Comparison of ENCODE assay signal across 20 mouse cellular contexts in genomic region chr2:147409323-147409722, GRCm38 (mm10). TPM values are rescaled to one million over a fixed set of nuclear protein-coding genes. Genes with fewer than 3 reads are reported as not detected.
"Had no signal": no experiment of that assay in that cellular context is flagged by ENCODE, and none has a peak within 500 bp of the region (broad histone marks: within the 10 kb centered on the region; RNA-seq: fewer than 3 reads in every experiment).

No protein-coding gene starts in this region.

- H3K36me3 ChIP-seq: limb, embryonic 12.5 days; liver, embryonic 13.5 days; midbrain, embryonic 12.5 days; stomach, embryonic 15.5 days had no signal

- H3K4me3 ChIP-seq: limb, embryonic 12.5 days; liver, embryonic 13.5 days; megakaryocyte, embryonic 14.5 days; midbrain, embryonic 12.5 days; stomach, embryonic 15.5 days had no signal

- ATAC-seq: intestine, postnatal 0 days; liver, postnatal 0 days had no signal

- DNase-seq: kidney, adult 9 months; kidney, postnatal 10 days; kidney, postnatal 4 days; liver; liver, embryonic 13.5 days; liver, postnatal 0 days; lung, postnatal 10 days; right cerebral cortex, postnatal 14 days; thymus, postnatal 36 days had no signal

- H3K4me1 ChIP-seq: limb, embryonic 12.5 days; liver, embryonic 13.5 days; megakaryocyte, embryonic 14.5 days; midbrain, embryonic 12.5 days; stomach, embryonic 15.5 days had no signal

- H3K27ac ChIP-seq: limb, embryonic 12.5 days; liver, embryonic 13.5 days; macrophage; midbrain, embryonic 12.5 days; stomach, embryonic 15.5 days had no signal

- H3K9me3 ChIP-seq: limb, embryonic 12.5 days; liver, embryonic 13.5 days; megakaryocyte, embryonic 14.5 days; midbrain, embryonic 12.5 days; stomach, embryonic 15.5 days had no signal

- H3K4me2 ChIP-seq: limb, embryonic 12.5 days; liver, embryonic 13.5 days; midbrain, embryonic 12.5 days; stomach, embryonic 15.5 days had no signal

- H3K27me3 ChIP-seq: limb, embryonic 12.5 days; liver, embryonic 13.5 days; megakaryocyte, embryonic 14.5 days; midbrain, embryonic 12.5 days; stomach, embryonic 15.5 days had no signal

- H3K9ac ChIP-seq: limb, embryonic 12.5 days; liver, embryonic 13.5 days; liver, postnatal 0 days; midbrain, embryonic 12.5 days; stomach, embryonic 15.5 days had no signal

RNA-seq across cellular contexts. Expression of gene Pax1, which starts 47.6 kb away (rescaled TPM):
- total RNA-seq: layer of hippocampus, adult 8-10 months; layer of hippocampus, postnatal 25 days; left cerebral cortex, adult 8-10 months; left cerebral cortex, postnatal 36 days had no signal
- polyA plus RNA-seq: intestine, postnatal 0 days; liver, embryonic 13.5 days; macrophage; midbrain, postnatal 0 days; stomach, embryonic 15.5 days had no signal
